Mouse (Mus musculus) left cerebral cortex, postnatal 10 days (tissue): ENCODE measurements around the gene Dnhd1. TPM values are rescaled to one million over a fixed set of nuclear protein-coding genes. Genes with fewer than 3 reads are reported as not detected.

Source experiments
- DNase-seq, 2 experiments: peaks; one replicate each; pipeline ENCODE4 v3.0.0; 2021 to 2022; ENCODE audit warnings: low spot score in 2 of 2, mixed read lengths in 1 of 2; ENCODE audit errors: extremely low spot score in 1 of 2
- intact Hi-C: fragments of 180-260 bp; cut with DNase I; formaldehyde crosslinking; loops from one replicate; pipeline ENCODE4 v1.15.1; 2025
- total RNA-seq, 2 experiments: library from RNA; stranded (reverse); gene quantifications; 2 replicates each; pipeline ENCODE4 v1.2.3; 2021

Gene Dnhd1
- 1 to 10 TPM; 4.9 to 6.1 TPM for total RNA-seq

DNA sequence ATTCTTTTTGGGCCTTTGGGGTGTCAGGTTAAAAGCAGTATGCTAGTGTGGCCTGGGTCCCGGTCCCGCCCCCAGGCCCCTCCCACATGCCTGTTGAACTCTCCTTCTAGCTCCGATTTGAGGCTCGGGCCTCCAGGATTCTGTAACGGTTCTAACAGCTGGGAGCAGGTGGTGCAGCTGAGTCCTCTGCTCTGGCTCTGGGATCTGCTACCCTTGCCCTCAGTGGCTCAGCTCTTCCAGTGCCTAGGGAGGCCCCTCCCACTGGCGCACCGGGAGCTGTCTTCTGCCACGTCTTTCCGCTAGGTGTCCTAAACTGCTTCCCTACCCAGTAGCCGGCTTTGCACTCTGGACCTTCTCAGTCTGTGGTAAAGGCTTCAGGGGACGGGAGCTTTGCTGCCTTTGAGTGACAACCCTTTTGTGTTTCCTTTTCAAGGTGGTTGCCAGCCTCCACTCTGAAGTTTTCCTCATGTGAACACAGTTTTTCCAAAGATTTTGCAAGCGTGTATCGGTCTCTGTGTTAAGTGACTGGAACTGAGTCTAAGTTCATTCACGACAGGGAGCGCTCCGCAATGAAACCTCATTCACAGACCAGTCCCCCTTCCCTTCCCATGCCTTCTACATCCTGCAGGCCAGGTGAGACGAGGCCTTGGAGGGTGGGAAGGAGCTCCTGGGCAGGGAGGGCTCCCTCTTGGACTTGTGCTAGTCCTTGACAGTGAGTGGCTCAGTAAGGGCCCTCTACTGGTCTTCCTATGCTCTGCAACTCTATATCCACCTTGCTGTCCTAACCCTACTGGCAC lies at the start of gene Dnhd1:
Dnhd1 (plus strand) TSS at position 189 of the 797 bp plus-strand sequence.
- intact Hi-C loops, result loop anchor here (5.0 kb wide), 1 partner anchor 76 kb away; no protein-coding TSS in a partner anchor
- DNase-seq, result peak in 1 of 2 experiments; percentile 79

DNA sequence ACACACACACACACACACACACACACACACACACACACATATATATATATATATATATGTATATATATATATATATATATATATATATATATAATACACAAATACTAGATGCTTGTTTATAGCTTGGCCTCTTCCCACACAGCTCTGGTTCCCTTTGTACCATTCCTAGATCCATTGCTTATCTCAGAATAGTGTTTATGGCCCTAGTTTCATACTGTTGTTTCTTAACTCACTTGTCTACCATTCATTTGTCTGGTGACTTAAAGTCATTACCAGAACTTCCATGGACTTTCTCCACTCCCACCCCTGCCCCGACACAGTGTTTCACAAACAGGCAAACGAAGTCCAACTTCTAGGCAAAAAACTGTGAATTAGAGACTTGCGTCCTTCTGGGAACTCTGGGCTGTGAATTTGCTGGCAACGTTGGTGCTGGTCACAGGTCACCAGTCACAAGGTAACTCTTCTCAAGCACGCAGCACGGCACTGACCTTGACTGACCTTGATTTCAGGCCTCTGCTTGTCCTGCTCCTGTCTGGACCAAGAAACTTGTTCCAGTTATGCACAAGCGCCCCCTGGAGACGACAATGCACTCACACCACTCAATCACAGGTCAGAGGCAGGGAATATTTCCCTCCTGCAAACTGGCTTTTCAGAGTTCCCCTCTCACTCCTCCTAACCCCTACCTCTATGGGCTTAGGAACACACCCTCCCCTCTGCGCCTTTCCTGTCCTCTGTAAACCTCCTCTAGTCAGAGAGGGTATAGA lies 47.6 kb upstream of the Dnhd1 start:
- DNase-seq, result peak; percentile 46 to 77
- intact Hi-C loops, result loop anchor here (5.0 kb wide), 1 partner anchor 51 kb away; the partner anchor contains the start of gene Smpd1

GRCm38 (mm10) chr7:105608467-105608866 lies 42.2 kb upstream of the Dnhd1 start:
- no peak for DNase-seq
- intact Hi-C loops, result no loop called here

DNA sequence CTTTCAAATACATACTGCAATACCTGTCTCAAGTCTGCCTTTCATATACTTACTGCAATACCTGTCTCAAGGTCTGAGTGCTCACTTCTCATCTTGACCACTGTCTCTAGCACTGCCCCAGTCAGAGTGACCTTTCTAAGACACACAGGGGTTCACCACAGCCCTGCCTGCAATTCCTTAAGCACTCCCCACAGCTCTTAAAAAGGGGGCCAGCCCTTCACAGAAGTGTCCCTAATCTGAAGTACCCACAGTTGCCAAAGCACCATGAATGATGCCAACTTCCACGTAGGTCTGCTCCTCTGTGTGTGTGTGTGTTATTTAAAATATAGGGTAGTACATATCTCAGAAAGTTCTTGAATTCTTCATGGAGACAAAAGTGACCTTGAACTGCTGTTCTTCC lies 38.9 kb upstream of the Dnhd1 start:
- no peak for DNase-seq
- intact Hi-C loops, result no loop called here

GRCm38 (mm10) chr7:105614400-105614799 lies 36.2 kb upstream of the Dnhd1 start:
- DNase-seq, result no peak
- intact Hi-C loops, result no loop called here

DNA sequence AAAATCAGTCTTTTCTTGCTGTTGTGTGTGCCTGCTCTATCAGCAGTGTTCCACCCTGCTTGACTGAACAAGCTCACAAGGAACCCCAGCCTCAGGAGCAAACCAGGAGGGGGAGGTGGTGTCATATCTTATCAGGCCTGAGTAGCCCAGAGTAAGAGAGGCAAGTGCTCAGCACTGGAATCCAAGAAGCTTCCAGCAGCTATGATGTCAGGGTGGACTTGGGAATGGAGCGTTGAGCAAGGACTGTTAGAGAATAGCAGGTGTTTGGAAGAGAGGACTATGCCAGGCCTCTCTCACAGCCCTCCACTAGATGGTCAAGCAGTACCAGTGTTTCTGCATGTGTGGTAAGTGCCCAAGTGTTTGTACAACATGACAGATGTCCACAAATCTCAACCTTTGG lies 34.9 kb upstream of the Dnhd1 start:
- DNase-seq, result no peak
- intact Hi-C loops, result no loop called here

DNA sequence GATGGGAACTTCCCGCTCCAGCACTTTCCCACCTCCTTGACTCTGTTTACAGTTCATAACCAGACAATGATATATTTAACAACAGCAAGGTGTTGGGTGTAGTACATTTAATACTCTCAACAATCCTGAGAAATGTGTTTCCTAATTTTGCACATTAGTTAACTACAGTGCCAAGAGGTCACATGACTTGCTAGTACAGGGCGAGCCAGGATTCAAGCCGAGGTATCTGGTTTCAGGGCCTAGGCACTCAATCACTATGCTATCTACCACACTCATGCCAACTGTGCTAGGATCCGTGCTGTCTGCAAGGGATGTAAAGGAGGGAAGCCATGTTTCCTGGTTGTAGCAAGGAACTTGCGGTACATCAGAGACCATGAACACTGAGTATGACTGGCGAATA lies 34.1 kb upstream of the Dnhd1 start:
- no peak for DNase-seq
- intact Hi-C loops, result no loop called here

DNA sequence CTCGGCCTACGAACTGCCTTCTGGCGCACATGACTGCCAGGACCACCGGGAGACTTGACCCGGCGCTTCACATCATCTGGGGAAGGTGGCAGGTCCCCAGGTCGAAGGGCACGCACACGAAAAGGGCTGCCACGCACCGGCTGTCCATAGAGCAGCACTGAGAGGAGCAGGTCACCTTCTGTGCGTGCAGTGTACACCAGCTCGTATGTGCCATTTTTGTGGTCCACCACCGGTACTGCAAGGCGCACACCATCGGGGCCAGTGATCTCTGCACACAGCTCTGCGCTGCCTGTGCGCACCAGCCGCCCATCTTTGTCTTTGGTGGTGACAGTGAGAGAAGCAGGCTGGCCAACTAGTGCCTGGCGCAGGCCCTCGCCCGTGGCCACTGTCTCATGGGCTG lies 32.8 kb upstream of the Dnhd1 start:
- DNase-seq, result no peak
- intact Hi-C loops, result no loop called here

- intact Hi-C loops, result no loop called here
- DNase-seq, result no peak
Observed at GRCm38 (mm10) chr7:105619701-105620100, 30.9 kb upstream of the Dnhd1 start.

DNA sequence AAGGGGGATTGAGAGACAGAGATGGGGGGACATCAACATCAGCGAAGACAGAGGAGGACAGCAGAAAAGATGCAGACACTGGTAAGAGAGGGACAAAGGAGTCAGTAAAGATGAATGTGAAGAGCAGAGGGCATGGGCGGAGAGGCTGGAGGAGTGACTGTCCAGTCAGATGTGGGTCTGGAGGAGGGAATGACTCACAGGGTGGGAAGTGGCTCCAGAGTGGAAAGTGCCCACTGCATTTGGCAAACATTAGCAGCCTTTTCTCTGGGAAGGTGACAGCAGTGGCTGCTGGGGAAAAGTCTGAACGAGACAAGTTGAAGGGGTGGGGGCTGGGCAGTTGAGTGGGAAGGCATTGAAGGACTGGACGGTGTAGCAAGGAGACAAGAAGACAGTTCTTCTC lies 29.6 kb upstream of the Dnhd1 start:
- DNase-seq, result no peak
- intact Hi-C loops, result no loop called here

DNA sequence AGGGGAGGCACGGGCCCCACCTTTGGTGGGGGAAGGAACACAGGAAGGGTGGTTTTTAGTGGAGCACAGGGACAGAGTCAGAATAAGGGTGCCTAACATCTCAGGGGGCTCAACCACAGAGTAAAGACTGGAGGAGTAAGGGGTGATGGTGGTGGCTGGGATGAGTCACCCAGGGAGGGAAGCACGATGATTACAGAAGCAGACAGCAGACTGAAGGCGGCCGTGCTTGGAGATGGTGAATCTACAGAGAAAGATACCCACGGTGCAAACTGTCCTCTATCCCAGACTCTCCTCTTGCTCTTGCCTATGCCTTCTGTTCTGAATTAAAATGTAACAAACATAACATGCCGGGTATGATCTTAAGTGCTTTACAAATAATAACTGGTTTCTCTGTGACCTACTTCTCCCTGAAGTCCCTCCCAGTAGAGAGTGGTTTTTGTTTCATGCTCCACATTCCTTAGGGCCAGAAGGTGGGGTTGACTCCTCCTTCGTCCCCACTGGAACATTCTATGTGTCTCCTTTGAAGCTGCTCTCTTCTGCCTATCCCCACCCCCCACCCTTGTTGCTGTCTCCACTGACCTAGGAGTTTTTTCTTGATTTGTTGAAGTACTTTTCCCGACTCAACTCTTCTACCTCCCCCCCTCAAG lies 28.9 kb upstream of the Dnhd1 start:
- DNase-seq, result no peak
- intact Hi-C loops, result no loop called here

- intact Hi-C loops, result no loop called here
- no peak for DNase-seq
Observed at GRCm38 (mm10) chr7:105625397-105625796, 25.2 kb upstream of the Dnhd1 start.

GRCm38 (mm10) chr7:105628633-105629032 lies 22.0 kb upstream of the Dnhd1 start:
- peak; percentile 32 to 84 for DNase-seq

GRCm38 (mm10) chr7:105632551-105632972 lies 18.1 kb upstream of the Dnhd1 start:
- intact Hi-C loops, result loop anchor here (5.0 to 10.0 kb wide), 2 partner anchors 55 to 102 kb away; partner anchors contain the start of genes Ilk and Rrp8

More at GRCm38 (mm10) chr7:105628633-105629032, 22.0 kb upstream of the Dnhd1 start:
- intact Hi-C loops, result no loop called here

GRCm38 (mm10) chr7:105633127-105633800 lies 17.4 kb upstream of the Dnhd1 start, which contains the start of gene Trim3:
Gene Trim3 (minus strand): TSS chr7:105633571.
- intact Hi-C loops, result loop anchor here (5.0 to 10.0 kb wide), 2 partner anchors 56 to 102 kb away; partner anchors contain the start of genes Ilk and Rrp8
- DNase-seq, result peak; percentile 79 to 95

More at GRCm38 (mm10) chr7:105632551-105632972, 18.1 kb upstream of the Dnhd1 start:
- peak in 1 of 2 experiments; percentile 53 for DNase-seq

GRCm38 (mm10) chr7:105633801-105634135 lies 16.9 kb upstream of the Dnhd1 start:
- DNase-seq, result no peak
- intact Hi-C loops, result loop anchor here (5.0 to 10.0 kb wide), 2 partner anchors 56 to 101 kb away; partner anchors contain the start of genes Ilk and Rrp8

GRCm38 (mm10) chr7:105634272-105634920 lies 16.2 kb upstream of the Dnhd1 start:
- DNase-seq, result no peak
- intact Hi-C loops, result loop anchor here (5.0 to 10.0 kb wide), 2 partner anchors 57 to 100 kb away; partner anchors contain the start of genes Ilk and Rrp8

GRCm38 (mm10) chr7:105635726-105636125 lies 14.9 kb upstream of the Dnhd1 start:
- intact Hi-C loops, result loop anchor here (10.0 kb wide), 1 partner anchor 99 kb away; the partner anchor contains the start of genes Ilk and Rrp8
- no peak for DNase-seq
